Mouse (Mus musculus) layer of hippocampus, adult 8-10 months (tissue): Measurements from ENCODE around the gene Dgkh. TPM values are rescaled to one million over a fixed set of nuclear protein-coding genes. Genes with fewer than 3 reads are reported as not detected.

ENCODE experiments used
- DNase-seq, 2 experiments: peaks; one replicate each; pipeline ENCODE4 v3.0.0; 2022; ENCODE audit warnings: low spot score in 2 of 2
- total RNA-seq, 4 experiments: library from RNA; stranded (reverse); gene quantifications; 2 replicates each; pipeline ENCODE4 v1.2.4; 2022

Dgkh gene
- total RNA-seq, 4 experiments from 2014 or later = 83.7 to 94.4 (median 90.7) TPM

- no peak for DNase-seq
Measured at GRCm38 (mm10) chr14:78539821-78540220, 192.8 kb downstream of the Dgkh start.

GRCm38 (mm10) chr14:78538572-78539320 is 193.8 kb downstream of the Dgkh start:
- no peak for DNase-seq

GRCm38 (mm10) chr14:78537551-78537950 is 195.0 kb downstream of the Dgkh start:
- DNase-seq = peak; percentile 43 to 46

- DNase-seq = peak; percentile 97
Measured at GRCm38 (mm10) chr14:78536281-78537165, 196.1 kb downstream of the Dgkh start, which contains the start of gene Akap11. Akap11 (minus strand) TSS chr14:78536808.

- DNase-seq = no peak
Measured at GRCm38 (mm10) chr14:78535366-78535765, 197.2 kb downstream of the Dgkh start.

- no peak for DNase-seq
Measured at GRCm38 (mm10) chr14:78534651-78535050, 197.9 kb downstream of the Dgkh start.

GRCm38 (mm10) chr14:78533701-78534100 is 198.9 kb downstream of the Dgkh start:
- DNase-seq = no peak

GRCm38 (mm10) chr14:78532345-78532744 is 200.2 kb downstream of the Dgkh start:
- DNase-seq = no peak

- DNase-seq = no peak
Measured at GRCm38 (mm10) chr14:78530256-78530655, 202.3 kb downstream of the Dgkh start.

- no peak for DNase-seq
Measured at GRCm38 (mm10) chr14:78528461-78529425, 203.8 kb downstream of the Dgkh start.

GRCm38 (mm10) chr14:78526907-78527306 is 205.7 kb downstream of the Dgkh start:
- no peak for DNase-seq

- DNase-seq = no peak
Measured at GRCm38 (mm10) chr14:78526475-78526874, 206.1 kb downstream of the Dgkh start.

GRCm38 (mm10) chr14:78525611-78526457 is 206.7 kb downstream of the Dgkh start:
- DNase-seq = no peak

GRCm38 (mm10) chr14:78525059-78525458 is 207.5 kb downstream of the Dgkh start:
- no peak for DNase-seq

GRCm38 (mm10) chr14:78510713-78511112 is 221.9 kb downstream of the Dgkh start:
- no peak for DNase-seq

- no peak for DNase-seq
Measured at GRCm38 (mm10) chr14:78509791-78510190, 222.8 kb downstream of the Dgkh start.
